Mouse (Mus musculus) thymus, adult 2 months (tissue): Measurements from ENCODE around the gene Otud1.

Source experiments
- CTCF ChIP-seq: fragments of 200-500 bp; IDR thresholded peaks from 2 replicates; pipeline ENCODE4 v1.5.1; 2012; ENCODE audit warnings: mild to moderate bottlenecking, control low read depth, low read length, moderate library complexity, borderline replicate concordance; ENCODE audit not compliant: control insufficient read depth, poor library complexity, insufficient read depth; ENCODE audit errors: extremely low read depth
- POLR2A ChIP-seq: fragments of 200-500 bp; IDR thresholded peaks from 2 replicates; pipeline ENCODE4 v1.6.1; 2012; ENCODE audit warnings: mild to moderate bottlenecking, low read length, control low read depth, moderate library complexity; ENCODE audit not compliant: control insufficient read depth, poor library complexity, insufficient read depth; ENCODE audit errors: extremely low read depth

DNA sequence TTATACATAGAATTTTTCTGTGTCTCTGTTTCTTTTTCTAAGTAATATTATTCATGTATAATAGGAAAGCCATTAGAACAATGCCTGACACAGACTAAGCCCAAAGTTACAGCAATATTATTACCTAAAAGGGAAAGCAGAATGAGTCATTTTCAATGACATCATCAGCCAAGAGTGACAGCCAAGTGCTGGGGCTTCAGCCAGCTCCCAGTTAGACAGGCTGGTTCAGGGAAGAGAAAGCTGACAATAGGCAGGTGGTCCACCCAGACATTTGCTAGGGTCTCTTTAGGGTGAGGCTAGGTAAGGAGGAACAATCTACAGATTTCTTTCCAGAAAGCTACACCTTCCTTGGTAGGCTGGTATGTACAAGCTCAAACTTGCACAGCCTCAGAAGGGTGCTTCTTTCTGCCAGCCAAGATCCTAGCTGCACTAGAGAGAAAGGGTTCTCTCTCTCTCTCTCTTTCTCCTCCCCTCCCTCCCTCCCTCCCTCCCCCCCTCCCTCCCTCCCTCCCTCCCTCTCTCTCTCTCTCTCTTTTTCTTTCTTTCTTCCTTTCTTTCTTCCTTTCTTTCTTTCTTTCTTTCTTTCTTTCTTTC is 45.6 kb downstream of the Otud1 start:
- no peak for TF ChIP-seq CTCF
- TF ChIP-seq POLR2A = no peak
